ENCODE assay signal across 8 mouse cellular contexts in the genomic region with DNA sequence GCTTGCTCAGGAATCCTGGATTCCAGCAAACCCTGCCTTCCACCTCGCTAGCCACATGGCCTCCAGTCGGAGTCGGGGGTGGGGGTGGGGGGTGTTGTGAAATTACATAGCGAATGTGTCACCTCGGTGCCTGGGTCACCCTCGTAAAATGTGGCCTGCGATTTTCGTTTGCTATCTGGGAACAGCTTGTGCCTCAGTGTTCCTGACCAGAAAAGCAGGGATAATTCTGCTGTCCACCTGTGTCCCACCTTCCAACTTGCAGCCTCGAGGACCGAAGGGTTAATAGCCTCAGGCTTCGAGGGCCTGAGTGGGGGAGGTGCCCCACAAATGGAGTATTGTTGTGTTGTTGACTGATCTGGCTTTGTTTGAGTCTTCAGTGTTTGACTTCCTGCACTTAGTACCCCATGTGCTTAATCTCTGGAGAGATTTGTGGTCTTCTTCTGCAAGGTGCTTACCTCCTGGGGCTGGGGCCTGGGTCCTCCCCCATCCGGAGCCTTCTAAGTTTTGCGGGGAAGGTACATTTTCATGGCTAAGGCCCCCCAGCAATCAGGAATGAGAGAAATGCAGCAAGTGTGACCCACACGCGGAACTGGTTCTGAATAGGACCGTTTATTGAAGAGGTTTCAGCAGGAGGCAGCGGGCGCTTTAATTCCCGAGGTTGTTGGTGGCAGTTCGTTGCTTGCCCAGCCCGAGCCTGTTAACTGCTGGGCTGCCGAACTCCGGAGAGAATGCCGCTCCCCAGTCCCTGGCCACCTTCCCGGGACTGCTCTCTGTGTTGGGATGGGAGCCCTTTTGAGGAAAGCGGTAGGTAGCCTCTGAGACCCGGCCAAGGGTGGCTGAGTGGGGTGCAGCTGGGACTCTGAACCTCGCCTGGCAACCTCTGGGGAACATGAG. TPM values are rescaled to one million over a fixed set of nuclear protein-coding genes. Genes with fewer than 3 reads are reported as not detected.
A peak's percentile ranks its signal among the peaks of the same experiment; 100 is the strongest.
DNase-seq lines count a peak whose midpoint lies in the region; ATAC-seq lines count a peak whose summit lies in the region.

No protein-coding gene starts in this region.

- H3K36me3 ChIP-seq in heart, embryonic 14.5 days (ENCODE audit: control insufficient read depth, insufficient read depth, low read length) = 0 out of 2 replicates have a peak, but pooled peaks cover 5% of the 10 kb centered on the region
- no peaks in the 10 kb centered on the region for H3K36me3 ChIP-seq in midbrain, embryonic 14.5 days (ENCODE audit: control insufficient read depth, insufficient read depth, low read length)

- DNase-seq in right cerebral cortex, adult 18-20 months = peak; percentile 39
- no peak for DNase-seq in right cerebral cortex, adult 2 months (ENCODE audit: low spot score in 2 of 2)
- DNase-seq in cerebellum, postnatal 10 days = peak; percentile 57 to 68
- DNase-seq in kidney, postnatal 4 days = peak; percentile 57 to 71
- peak; percentile 63 for DNase-seq in midbrain, embryonic 14.5 days
- DNase-seq in natural killer cell, adult 2 months (ENCODE audit: low spot score in 2 of 2) = no peak

- no peaks in the 10 kb centered on the region for H3K27me3 ChIP-seq in heart, embryonic 14.5 days (ENCODE audit: control insufficient read depth, insufficient read depth, low read length)
- peaks cover 6% of the 10 kb centered on the region; the same call in 1 of the 2 replicates for H3K27me3 ChIP-seq in midbrain, embryonic 14.5 days (ENCODE audit: control insufficient read depth, insufficient read depth, low read length)

- WGBS in heart, embryonic 14.5 days = 15% methylated on average over 28 of the region's 28 CpGs
- WGBS in midbrain, embryonic 14.5 days = 8% methylated on average over 28 of the region's 28 CpGs

- H3K4me1 ChIP-seq in heart, embryonic 14.5 days (ENCODE audit: control insufficient read depth in 2 of 2, insufficient read depth in 2 of 2, low read length in 2 of 2) = peaks cover 51 to 66% of the 10 kb centered on the region in 2 experiments
- peaks cover 17% of the 10 kb centered on the region for H3K4me1 ChIP-seq in midbrain, embryonic 14.5 days (ENCODE audit: control insufficient read depth, insufficient read depth, low read length)

- H3K9ac ChIP-seq in heart, embryonic 14.5 days (ENCODE audit: low read length) = peak overlapping the region; percentile 66
- H3K9ac ChIP-seq in midbrain, embryonic 14.5 days (replicated peaks; ENCODE audit: low read length) = peak overlapping the region; percentile 18; the same call in 1 of the 2 replicates

- no peak for ATAC-seq in heart, embryonic 14.5 days (ENCODE audit: insufficient number of reproducible peaks, insufficient read depth, low FRiP score, low read depth)
- peak; percentile 43; the same call in 1 of the 2 replicates for ATAC-seq in midbrain, embryonic 14.5 days (ENCODE audit: low FRiP score, low TSS enrichment)
- ATAC-seq in activated CD4-positive, CD25-positive, alpha-beta regulatory T cell, adult 4 months = no peak

- peak overlapping the region; percentile 15 to 28 for H3K4me3 ChIP-seq in heart, embryonic 14.5 days (ENCODE audit: control insufficient read depth in 1 of 2, insufficient read depth in 1 of 2, low read depth in 1 of 2, low read length in 2 of 2)
- peak overlapping the region; percentile 17; the same call in 1 of the 2 replicates for H3K4me3 ChIP-seq in midbrain, embryonic 14.5 days (replicated peaks; ENCODE audit: low read depth, low read length)

- H3K4me2 ChIP-seq in heart, embryonic 14.5 days (ENCODE audit: low read length) = peak overlapping the region; percentile 73
- peak overlapping the region; percentile 47 for H3K4me2 ChIP-seq in midbrain, embryonic 14.5 days (ENCODE audit: low read length)

- H3K9me3 ChIP-seq in heart, embryonic 14.5 days (ENCODE audit: control insufficient read depth, low read length) = no peaks in the 10 kb centered on the region
- no peaks in the 10 kb centered on the region for H3K9me3 ChIP-seq in midbrain, embryonic 14.5 days (ENCODE audit: control insufficient read depth, low read length)

- peak overlapping the region in 1 of 2 experiments; percentile 48; a peak in 2 of 4 replicates for H3K27ac ChIP-seq in heart, embryonic 14.5 days (replicated peaks in 1 of 2; ENCODE audit: control insufficient read depth in 1 of 2, insufficient read depth in 1 of 2, low read depth in 2 of 2, low read length in 2 of 2)
- H3K27ac ChIP-seq in midbrain, embryonic 14.5 days (replicated peaks; ENCODE audit: low read depth, low read length) = no peak overlapping the region

RNA-seq across cellular contexts. Expression of a gene that starts 15.9 kb away (rescaled TPM):
- 5.9 and 7.5 TPM in 2 replicates for polyA plus RNA-seq in heart, embryonic 14.5 days (2014; fragmentation: Nextera tagmentation; extraction: Ambion mirVana)
- polyA plus RNA-seq in midbrain, embryonic 14.5 days (2014; fragmentation: Nextera tagmentation; extraction: Ambion mirVana) = 0.20 and 1.1 TPM in 2 replicates
- 1 to 10 TPM; 2.5 to 3.7 TPM for polyA plus RNA-seq in activated CD4-positive, CD25-positive, alpha-beta regulatory T cell, adult 4 months (2017; shearing (Covaris generic))

Comparison
In these comparisons a context has a peak if more than half of its experiments do, and no peak if none do; other contexts are left out.
1. DNase-seq: peak in right cerebral cortex, adult 18-20 months (single experiment), cerebellum, postnatal 10 days (2 of 2), kidney, postnatal 4 days (2 of 2) and midbrain, embryonic 14.5 days (single experiment); none in right cerebral cortex, adult 2 months (0 of 2) and natural killer cell, adult 2 months (0 of 2).